Mouse (Mus musculus) adrenal gland, adult (tissue): ENCODE data around the gene Dhrs7b.
A peak's percentile ranks its signal among the peaks of the same experiment; 100 is the strongest.
"Not testable (repeated sequence)": the region's sequence is repeated elsewhere in the genome, so short reads cannot be mapped to it uniquely, and the experiment has no call there.

Source experiments
- DNase-seq, 2 experiments: peaks; one replicate each; pipeline ENCODE4 v3.0.0; 2022 to 2023; ENCODE audit warnings: low spot score in 1 of 2; ENCODE audit not compliant: inconsistent age in 2 of 2

Dhrs7b gene

GRCm38 (mm10) chr11:60837644-60838406 is 7.4 kb downstream of the Dhrs7b start:
- DNase-seq, result no peak

GRCm38 (mm10) chr11:60841467-60842200 is 11.2 kb downstream of the Dhrs7b start:
- no peak for DNase-seq

DNA sequence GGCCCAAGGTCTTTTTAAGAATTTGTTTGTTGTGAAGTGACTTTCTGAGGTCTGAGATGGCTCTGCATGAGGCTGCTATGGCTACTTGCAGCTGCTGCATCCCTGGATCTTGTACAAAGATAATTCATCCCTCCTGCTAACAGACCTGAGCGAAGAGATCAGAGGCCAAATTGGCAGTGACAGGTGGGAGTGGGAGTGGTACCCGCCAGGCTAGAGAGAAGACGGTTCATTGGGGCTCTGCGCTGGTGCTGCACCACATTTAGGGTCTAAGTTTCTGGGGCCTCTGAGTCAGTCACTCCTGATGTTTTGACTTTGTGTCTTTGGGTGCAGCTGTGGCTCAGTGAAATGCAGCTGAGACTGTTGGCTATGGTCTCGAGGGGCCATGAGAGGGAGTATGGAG is 13.0 kb downstream of the Dhrs7b start:
- no peak for DNase-seq

GRCm38 (mm10) chr11:60845415-60845814 is 15.0 kb downstream of the Dhrs7b start:
- DNase-seq, result no peak

DNA sequence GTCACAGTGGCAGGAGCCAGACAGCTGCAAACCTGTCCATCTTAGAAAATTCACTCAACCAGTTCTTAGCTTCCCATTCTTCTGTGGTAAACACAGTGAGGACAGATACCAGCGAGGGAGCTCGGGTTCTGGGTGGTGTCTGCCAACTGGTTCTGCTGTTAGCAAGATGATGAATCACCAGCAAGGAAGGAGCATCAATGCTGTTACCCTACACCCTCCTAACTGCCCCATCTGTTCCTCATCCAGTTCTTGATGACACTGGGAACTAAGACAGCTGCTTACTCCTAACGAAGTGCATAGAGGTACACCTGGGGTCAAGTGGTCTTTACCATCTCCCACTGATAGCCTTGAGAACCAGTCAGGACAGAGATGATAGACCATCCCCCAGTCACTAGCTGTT is 26.2 kb downstream of the Dhrs7b start:
- DNase-seq, result no peak

- DNase-seq, result peak; percentile 57 to 81
These were observed 31.6 kb downstream of the Dhrs7b start for GRCm38 (mm10) chr11:60861993-60862392.

DNA sequence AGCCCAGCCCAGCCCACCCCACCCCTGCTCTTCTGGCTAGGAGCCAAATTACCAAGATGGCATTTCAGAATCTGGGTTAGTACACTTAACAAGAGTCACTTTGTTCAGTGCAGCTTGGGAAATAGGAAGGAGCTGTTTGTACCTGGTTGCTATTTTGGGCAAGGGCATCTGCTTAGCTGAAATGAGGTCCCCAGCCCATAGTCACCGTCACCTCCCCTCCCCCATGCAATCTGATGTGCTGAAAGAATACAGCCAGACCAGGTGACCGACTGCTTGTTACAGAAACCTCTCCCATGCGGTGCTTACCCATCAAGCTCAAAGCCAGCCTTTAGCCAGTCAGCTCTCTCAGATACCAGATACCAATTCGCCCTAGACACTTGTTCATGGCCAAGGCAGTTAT is 32.8 kb downstream of the Dhrs7b start:
- DNase-seq, result peak; percentile 43 to 70

GRCm38 (mm10) chr11:60864166-60864565 is 33.7 kb downstream of the Dhrs7b start:
- no peak for DNase-seq

- peak in 1 of 2 experiments; percentile 47 for DNase-seq
These were observed 34.5 kb downstream of the Dhrs7b start for GRCm38 (mm10) chr11:60864916-60865315.

DNA sequence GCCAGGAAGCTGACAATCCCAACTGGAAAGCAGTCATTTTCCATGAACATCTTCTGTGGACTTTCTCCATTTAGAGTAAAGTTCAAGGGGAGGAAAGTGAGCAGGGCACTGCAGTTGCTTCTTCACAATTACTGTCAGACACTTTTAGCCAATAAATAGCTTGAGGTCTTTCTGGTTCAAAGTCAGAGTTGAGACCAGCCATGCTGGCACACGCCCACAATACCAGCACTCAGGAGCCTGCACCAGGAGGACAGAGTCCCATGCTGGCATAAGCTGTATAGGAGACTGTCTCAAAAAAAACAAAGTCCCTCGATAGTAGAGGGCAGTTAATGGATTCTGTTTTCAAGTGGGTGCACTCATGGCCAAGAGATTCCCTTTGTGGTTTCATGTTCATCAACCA is 35.6 kb downstream of the Dhrs7b start:
- DNase-seq, result no peak

DNA sequence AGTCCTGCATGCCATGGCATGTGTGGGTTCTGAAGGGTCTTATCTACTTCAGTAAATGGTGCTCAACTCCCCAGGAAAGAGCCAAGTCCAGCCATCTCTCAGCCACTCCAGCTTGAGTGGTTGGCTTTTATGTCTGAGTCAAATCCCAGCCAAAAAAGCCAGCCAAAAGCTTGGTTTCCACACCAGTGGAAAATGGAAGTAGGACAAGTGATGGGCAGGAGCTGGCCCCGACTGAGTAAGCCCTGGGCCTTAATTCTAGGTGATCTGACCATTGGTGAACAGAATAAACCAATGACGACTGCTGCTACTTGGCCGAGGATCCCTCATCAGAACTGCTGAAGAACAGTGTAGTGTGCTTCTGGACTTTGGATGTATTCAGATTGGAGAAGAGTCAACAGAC is 37.0 kb downstream of the Dhrs7b start:
- peak in 1 of 2 experiments; percentile 55 for DNase-seq

- DNase-seq, result peak in 1 of 2 experiments; percentile 61
These were observed 37.5 kb downstream of the Dhrs7b start for GRCm38 (mm10) chr11:60867904-60868303.

DNA sequence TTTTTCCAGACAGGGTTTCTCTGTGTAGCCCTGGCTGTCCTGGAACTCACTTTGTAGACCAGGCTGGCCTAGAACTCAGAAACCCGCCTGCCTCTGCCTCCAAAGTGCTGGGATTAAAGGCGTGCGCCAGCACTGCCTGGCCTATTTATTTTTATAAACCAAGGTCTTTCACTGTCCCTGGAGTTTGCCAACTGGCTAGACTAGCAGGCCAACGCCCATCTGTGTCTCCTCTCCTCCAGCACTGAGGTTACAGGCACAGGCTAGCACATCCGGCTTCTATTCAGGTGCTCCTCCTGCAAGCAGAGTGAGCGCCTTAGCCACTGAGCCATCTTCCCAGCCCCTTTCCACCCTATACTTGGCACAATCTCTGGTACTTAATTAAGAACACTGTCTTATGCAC is 39.0 kb downstream of the Dhrs7b start:
- peak in 1 of 2 experiments; percentile 66 for DNase-seq

DNA sequence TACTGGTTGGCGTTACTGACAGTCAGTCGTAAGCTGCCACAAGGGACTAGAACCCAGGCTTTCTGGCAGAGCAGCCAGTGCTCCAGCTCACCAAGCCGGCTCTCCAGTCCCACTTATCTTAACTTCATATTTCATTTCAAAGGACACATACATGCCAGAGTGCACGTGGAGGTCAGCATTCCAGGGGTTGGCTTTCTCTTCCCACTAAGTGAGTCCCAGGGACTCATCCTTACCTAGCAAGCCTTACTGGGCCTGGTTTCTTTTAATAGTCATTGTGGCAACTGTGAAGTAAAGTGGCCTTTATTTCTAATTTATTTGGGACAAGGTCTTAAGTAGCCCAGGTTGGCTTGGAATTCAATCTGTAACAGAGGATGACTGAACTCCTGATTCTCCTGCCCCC is 41.0 kb downstream of the Dhrs7b start:
- peak in 1 of 2 experiments; percentile 69 for DNase-seq

- DNase-seq, result no peak
These were observed 42.7 kb downstream of the Dhrs7b start for GRCm38 (mm10) chr11:60873101-60873500.

GRCm38 (mm10) chr11:60878056-60878612 is 47.7 kb downstream of the Dhrs7b start:
- DNase-seq, result peak in 1 of 2 experiments; percentile 89

DNA sequence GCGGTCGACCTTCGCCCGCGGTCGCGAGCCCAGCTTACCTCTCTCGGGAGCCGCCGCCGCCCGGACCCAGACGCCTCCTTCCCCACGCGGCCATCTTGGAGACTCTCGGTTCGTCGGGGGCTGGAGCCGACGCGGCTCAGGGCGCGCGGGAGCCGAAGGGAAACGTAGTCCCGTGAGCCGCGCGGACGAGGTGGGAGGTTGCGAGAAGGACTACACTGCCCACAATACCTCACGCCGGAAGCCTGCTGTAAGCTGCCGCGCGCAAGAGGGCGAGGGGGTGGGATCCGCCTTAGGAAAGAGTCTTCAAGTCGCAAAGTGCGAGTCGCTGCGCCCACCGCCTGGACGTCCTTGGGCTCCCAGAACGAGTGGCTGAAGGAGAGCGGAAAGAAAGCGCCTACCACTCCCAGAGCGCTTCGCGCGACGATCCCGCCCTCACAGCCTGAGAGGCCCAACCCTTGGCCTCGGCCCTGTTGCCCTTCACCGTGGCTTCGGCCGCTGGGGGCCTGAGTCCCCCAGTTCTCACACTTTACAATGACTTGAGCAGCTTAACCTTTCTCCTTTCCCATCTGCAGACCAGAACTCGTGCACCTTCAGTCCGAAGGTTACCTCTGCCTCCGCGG is 48.4 kb downstream of the Dhrs7b start, which contains the start of gene Tmem11:
Gene Tmem11 (minus strand): TSS at position 598 of the 620 bp plus-strand sequence.
- DNase-seq, result peak; percentile 97 to 98

DNA sequence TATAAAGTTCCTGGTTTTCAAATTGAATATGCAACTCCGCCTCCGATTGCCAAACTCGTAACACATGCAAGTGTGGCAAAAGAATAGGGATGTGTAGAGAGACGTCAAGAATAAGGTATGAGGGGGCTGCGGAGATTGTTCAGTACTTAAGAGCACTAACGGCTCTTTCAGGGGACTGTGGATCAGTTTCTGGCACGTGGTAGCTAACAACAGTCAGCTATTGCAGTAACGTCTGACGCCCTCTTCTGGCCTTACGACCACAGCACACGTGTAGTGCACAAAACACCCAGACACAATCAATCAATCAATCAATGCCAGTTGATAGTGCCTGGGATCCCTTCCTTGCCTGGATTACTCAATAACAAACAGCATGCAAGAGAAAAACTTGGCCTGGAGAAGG is 49.0 kb downstream of the Dhrs7b start:
- peak in 1 of 2 experiments; percentile 50 for DNase-seq

- no peak for DNase-seq
These were observed 50.1 kb downstream of the Dhrs7b start for GRCm38 (mm10) chr11:60880559-60880958.

DNA sequence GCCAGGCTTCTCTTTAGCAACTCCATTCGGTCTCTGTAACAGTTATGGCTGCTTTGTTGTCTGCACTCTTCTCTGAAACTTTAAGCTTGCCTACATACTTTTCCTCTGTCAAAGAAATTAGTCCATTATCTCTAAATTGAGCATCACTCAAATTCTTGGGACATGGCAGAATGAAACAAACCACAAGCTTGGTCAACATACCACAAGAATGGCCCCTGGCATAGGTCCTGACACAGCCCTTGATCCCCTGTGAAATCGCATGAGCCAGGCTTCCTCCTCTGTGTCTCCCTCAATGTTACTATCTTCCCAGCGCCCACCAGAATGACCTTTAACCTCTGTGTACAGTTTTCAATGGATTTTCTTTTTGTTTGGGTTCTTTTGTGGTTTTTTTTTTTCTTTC is 52.0 kb downstream of the Dhrs7b start:
- no peak for DNase-seq

GRCm38 (mm10) chr11:60886986-60887385 is 56.6 kb downstream of the Dhrs7b start:
- DNase-seq, result not testable (repeated sequence)
